Mouse (Mus musculus): Measurements from ENCODE around the gene D1Pas1.

The D1Pas1 gene

DNA sequence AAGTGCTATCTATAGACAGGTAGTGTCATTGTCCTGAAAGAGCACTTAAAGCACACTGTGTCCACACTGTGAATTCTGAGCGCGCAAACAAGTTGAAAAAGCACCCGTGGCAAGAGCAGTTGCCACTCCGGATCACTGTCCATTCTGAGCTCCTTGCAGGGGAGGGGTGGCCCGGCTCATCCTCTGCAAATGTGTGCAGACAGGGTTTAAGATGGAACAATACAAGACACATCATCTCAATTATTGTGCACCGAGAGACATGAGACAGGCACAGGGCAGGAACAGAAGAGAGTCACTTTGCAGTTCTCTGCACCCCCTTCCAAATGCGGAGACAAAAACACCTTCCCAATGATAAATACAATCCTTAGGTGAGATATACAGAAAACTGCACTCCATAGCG lies 19.3 kb downstream of the D1Pas1 start:
- DNase-seq (ENCODE audit: low spot score in 2 of 2) = no peak

- no peak for DNase-seq (ENCODE audit: low spot score in 2 of 2)
These were observed 21.1 kb downstream of the D1Pas1 start for GRCm38 (mm10) chr1:186988281-186988682.

DNA sequence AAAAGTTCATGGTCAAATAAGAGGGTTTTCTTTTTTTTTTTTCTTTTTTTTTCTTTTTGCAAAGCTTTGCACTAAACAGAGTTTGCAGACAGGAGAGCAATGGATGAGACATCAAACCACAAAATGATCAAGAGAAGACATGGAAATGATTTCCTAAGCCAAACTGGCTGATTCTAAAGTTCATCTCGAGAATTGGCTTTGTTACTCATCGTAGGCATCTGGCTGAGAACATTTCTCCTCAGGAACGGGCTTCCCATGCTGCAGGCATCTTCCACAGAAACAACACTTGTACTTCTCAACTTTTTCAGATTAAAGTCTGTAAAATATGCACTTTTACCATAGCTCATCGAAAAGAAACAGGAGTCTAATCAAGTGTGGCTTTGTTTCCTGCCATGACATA lies 21.6 kb downstream of the D1Pas1 start:
- no peak for DNase-seq (ENCODE audit: low spot score in 2 of 2)

DNA sequence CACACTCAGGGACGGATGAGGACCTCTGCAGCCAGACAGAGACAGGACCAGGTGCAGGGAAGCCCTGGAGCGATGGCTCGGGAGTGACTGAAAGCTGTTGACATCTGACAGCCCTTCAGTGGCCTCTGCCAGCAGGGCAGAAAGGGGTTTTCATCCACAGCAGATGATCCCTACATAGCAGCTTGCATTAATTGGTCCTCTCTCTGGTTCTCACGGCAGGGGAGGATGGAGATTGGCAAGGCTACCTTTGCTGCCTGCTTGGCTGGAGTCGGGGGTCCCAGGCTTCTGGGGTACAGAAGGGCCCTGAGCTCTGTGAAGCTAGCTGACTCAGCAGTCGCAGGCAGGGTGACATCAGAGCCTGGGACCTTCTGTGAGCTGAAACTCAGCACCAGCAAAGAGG lies 24.3 kb downstream of the D1Pas1 start:
- DNase-seq (ENCODE audit: low spot score in 2 of 2) = no peak

- DNase-seq (ENCODE audit: low spot score in 2 of 2) = no peak
These were observed 24.9 kb downstream of the D1Pas1 start for GRCm38 (mm10) chr1:186992113-186992512.

GRCm38 (mm10) chr1:186997596-186998304 lies 30.5 kb downstream of the D1Pas1 start:
- no peak for DNase-seq (ENCODE audit: low spot score in 2 of 2)

DNA sequence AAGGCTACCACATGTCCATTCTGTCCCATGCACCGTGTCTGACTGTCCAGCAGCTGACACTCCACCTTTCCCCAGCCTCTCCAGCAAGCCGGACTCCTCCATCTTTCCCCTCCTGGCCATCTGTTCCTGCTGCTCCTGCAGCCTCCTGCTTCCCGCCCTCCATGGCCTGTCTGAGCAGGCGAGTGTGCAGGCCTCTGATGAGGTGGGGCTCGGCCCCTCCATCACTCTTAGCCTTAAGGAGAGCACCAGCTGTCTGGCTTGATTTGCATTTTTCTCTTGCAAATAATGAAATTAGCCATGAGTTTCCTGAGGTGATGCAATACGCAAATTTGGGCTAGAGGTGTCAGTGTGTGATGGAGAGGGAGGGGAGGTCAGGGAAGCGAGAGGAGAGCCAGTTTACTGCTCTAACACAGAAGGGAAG lies 36.2 kb downstream of the D1Pas1 start:
- DNase-seq (ENCODE audit: low spot score in 2 of 2) = no peak

- no peak for DNase-seq (ENCODE audit: low spot score in 2 of 2)
These were observed 37.1 kb downstream of the D1Pas1 start for GRCm38 (mm10) chr1:187004306-187004705.

DNA sequence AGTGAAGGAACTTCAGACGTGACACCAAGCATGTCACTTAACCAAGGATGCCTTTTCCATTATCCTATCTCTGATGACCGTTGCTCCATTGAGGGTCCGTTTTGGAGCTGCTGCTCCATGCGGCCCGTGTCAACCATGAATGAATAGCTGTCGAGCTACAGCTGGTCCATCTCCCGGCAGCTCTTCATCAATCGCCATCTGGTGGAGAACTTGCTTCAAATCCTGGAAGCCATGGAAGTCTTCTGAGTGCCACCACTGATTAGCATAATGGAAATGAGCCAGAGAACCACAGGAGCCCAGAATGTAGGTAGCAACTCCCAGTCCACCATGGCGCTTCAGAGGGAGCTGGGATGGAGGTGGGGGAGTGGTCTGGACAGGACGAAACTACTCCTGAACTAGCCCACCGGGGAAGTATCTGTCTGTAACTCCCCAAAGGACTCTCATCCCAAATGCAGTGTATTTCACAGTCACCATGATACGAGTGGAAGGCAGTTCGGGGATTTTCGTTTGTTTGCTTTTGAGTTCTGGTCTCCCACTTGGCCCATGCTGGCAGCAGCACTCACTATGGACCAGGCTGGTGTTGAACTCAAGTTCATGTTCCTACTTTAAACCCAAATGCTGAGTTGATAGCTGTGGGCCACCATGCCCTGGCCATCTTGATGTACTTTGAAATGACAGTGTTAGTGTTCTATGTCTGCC lies 39.2 kb downstream of the D1Pas1 start:
- no peak for DNase-seq (ENCODE audit: low spot score in 2 of 2)

GRCm38 (mm10) chr1:187008236-187008635 lies 41.0 kb downstream of the D1Pas1 start:
- no peak for DNase-seq (ENCODE audit: low spot score in 2 of 2)

DNA sequence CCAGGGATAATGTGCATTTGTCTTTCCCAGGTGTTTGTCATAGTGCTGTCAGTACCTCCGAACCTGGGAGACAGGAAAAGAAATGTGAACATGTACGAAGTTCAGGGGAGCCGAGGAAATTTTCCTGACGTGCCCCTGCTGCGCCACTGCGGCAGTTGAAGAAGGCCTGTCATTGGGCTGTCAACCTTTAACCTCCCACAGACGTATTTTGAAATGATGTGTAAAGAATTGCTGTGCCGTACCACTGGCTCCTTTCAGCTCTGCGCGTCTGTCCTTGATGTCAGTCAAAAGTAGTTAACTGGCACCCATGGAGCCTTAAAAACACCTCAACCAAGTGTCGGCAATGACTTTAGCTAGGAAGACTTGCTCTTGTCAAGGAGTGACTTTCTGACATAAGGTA lies 42.9 kb downstream of the D1Pas1 start:
- DNase-seq (ENCODE audit: low spot score in 2 of 2) = no peak

DNA sequence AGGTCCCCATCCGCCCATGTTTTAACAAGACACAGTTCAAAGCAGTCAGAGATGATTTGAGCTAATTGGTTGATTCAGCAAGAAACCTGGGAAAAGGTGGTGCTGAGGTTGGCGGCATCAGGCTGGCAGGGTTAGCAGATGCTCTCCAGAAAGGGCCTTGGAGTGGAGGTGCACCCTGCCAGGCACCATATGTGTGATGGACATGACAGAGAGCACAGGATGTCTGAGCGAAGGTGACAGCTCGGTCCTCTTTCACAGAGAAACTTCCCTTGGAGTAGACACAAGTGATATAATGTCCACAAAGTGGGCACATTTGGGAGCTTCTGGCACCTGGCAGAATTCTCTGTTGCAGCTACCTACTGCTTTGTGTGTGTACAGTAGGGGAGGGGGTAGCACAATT lies 44.4 kb downstream of the D1Pas1 start:
- no peak for DNase-seq (ENCODE audit: low spot score in 2 of 2)

GRCm38 (mm10) chr1:187014141-187014540 lies 46.9 kb downstream of the D1Pas1 start:
- DNase-seq (ENCODE audit: low spot score in 2 of 2) = no peak

- no peak for DNase-seq (ENCODE audit: low spot score in 2 of 2)
These were observed 48.5 kb downstream of the D1Pas1 start for GRCm38 (mm10) chr1:187015673-187016072.

DNA sequence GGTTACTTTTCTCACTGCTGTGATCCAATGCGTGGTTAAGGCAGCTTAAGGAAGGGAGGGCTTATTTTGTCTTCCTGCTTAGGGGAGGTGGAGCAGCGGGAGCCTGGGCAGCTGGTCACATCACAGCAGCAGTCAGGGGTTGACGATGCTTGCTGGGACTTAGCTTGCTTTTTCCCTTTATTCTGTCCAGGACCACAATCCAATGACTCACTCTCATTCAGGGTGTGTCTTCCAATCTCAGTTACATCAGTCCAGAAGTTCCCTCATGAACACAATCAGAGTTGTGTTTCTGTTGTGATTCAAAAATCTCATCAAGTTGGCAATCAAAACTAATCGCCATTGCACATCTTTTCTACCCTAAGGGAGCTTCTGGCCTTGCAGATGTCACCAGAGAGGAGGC lies 48.9 kb downstream of the D1Pas1 start:
- no peak for DNase-seq (ENCODE audit: low spot score in 2 of 2)

- DNase-seq (ENCODE audit: low spot score in 2 of 2) = no peak
These were observed 52.8 kb downstream of the D1Pas1 start for GRCm38 (mm10) chr1:187020011-187020410.

Data from heart, adult 9 months (tissue).